Mouse (Mus musculus): ENCODE results near the gene Tapt1. TPM values are rescaled to one million over a fixed set of nuclear protein-coding genes. Genes with fewer than 3 reads are reported as not detected.
"Not testable (repeated sequence)": the region's sequence is repeated elsewhere in the genome, so short reads cannot be mapped to it uniquely, and the experiment has no call there.

Gene Tapt1
- polyA plus RNA-seq (2014; fragmentation: Nextera tagmentation; extraction: Ambion mirVana), result 27.5 and 31.9 TPM in 2 replicates

GRCm38 (mm10) chr5:44226521-44227461 is at the start of gene Tapt1:
Tapt1 (minus strand) TSS chr5:44226626.
- peak within 1 kb of the TSS; percentile 66 for H3K4me2 ChIP-seq (replicated peaks; ENCODE audit: low read depth, low read length)
- H3K4me3 ChIP-seq (ENCODE audit: low read depth, low read length), result peak within 1 kb of the TSS; percentile 88
- DNase-seq (ENCODE audit: low spot score) (peak; percentile 88), ATAC-seq (ENCODE audit: low FRiP score) (peak; percentile 97)
- no peaks in the 10 kb centered on the region for H3K9me3 ChIP-seq (ENCODE audit: control insufficient read depth, low read length)
- H3K9ac ChIP-seq (ENCODE audit: low read depth, low read length), result peak within 1 kb of the TSS; percentile 91
- under 1% methylated on average over 81 of the region's 121 CpGs for WGBS
- no peaks in the 10 kb centered on the region; the same call in 1 of the 2 replicates for H3K4me1 ChIP-seq (replicated peaks; ENCODE audit: control insufficient read depth, insufficient read depth, low read length)
- peak within 1 kb of the TSS; percentile 84 for H3K27ac ChIP-seq (ENCODE audit: low read depth, low read length)
- H3K36me3 ChIP-seq (ENCODE audit: control insufficient read depth, insufficient read depth, low read length), result no peaks in the 10 kb centered on the region
- no peaks in the 10 kb centered on the region for H3K27me3 ChIP-seq (ENCODE audit: control insufficient read depth, insufficient read depth, low read length)

GRCm38 (mm10) chr5:44271564-44271963 is 45.1 kb upstream of the Tapt1 start:
- Histone ChIP-seq H3K36me3 (ENCODE audit: control insufficient read depth, insufficient read depth, low read length) (no peaks in the 10 kb centered on the region), H3K4me1 (replicated peaks; ENCODE audit: control insufficient read depth, insufficient read depth, low read length) (no peaks in the 10 kb centered on the region), H3K9ac (ENCODE audit: low read depth, low read length) (no peak overlapping the region), H3K4me3 (ENCODE audit: low read depth, low read length) (no peak overlapping the region), H3K4me2 (replicated peaks; ENCODE audit: low read depth, low read length) (no peak overlapping the region), H3K27ac (ENCODE audit: low read depth, low read length) (no peak overlapping the region), H3K9me3 (ENCODE audit: control insufficient read depth, low read length) (no peaks in the 10 kb centered on the region), H3K27me3 (ENCODE audit: control insufficient read depth, insufficient read depth, low read length) (no peaks in the 10 kb centered on the region)
- WGBS, result 77% methylated on average over 4 of the region's 4 CpGs
- DNase-seq (ENCODE audit: low spot score), result no peak
- no peak for ATAC-seq (ENCODE audit: low FRiP score)

DNA sequence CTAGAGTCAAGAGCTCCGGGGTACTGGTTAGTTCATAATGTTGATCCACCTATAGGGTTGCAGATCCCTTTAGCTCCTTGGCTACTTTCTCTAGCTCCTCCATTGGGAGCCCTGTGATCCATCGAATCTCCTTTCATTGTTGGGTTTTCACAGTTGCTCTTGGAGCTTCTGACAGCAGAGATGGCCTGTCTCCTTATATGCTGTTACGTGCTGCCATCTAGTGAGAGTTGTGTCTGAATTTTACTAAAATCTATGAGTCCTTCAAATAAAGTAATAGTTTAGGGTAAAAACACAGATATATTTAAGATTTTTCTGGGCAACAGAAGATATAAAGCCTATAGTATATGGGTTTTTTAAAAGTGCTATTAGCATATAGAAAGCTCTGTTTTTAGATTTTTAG is 42.1 kb upstream of the Tapt1 start:
- H3K9ac ChIP-seq (ENCODE audit: low read depth, low read length); H3K9me3 ChIP-seq (ENCODE audit: control insufficient read depth, low read length); ATAC-seq (ENCODE audit: low FRiP score); H3K27ac ChIP-seq (ENCODE audit: low read depth, low read length); H3K4me2 ChIP-seq (replicated peaks; ENCODE audit: low read depth, low read length); DNase-seq (ENCODE audit: low spot score); H3K36me3 ChIP-seq (ENCODE audit: control insufficient read depth, insufficient read depth, low read length); H3K4me3 ChIP-seq (ENCODE audit: low read depth, low read length); H3K27me3 ChIP-seq (ENCODE audit: control insufficient read depth, insufficient read depth, low read length); H3K4me1 ChIP-seq (replicated peaks; ENCODE audit: control insufficient read depth, insufficient read depth, low read length): not testable (repeated sequence)
- WGBS, result 44% methylated on average over 2 of the region's 3 CpGs

- no peak overlapping the region for H3K4me3 ChIP-seq (ENCODE audit: low read depth, low read length)
- ATAC-seq (ENCODE audit: low FRiP score), result no peak
- H3K9me3 ChIP-seq (ENCODE audit: control insufficient read depth, low read length), result no peaks in the 10 kb centered on the region
These were observed 35.3 kb upstream of the Tapt1 start for GRCm38 (mm10) chr5:44261691-44262090.

DNA sequence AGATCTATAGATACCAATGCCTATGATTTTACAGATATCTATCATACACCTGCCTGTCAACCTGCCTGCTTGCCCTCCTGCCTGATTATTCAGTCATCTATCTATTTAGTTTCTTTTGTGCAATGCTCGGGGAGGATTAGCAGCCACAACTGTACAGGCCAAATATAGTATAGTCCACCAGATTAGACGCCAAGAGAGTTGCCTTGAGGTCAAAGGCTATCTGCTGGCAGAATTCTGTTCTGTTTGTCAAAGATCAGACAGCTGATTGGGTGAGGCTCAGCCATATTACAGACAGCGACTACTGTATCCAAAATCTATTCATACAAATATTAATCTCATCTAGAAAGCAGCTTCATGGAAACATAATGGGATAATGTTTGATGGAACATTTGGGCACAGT is 34.7 kb upstream of the Tapt1 start:
- no peak overlapping the region for H3K27ac ChIP-seq (ENCODE audit: low read depth, low read length)
- no peaks in the 10 kb centered on the region for H3K4me1 ChIP-seq (replicated peaks; ENCODE audit: control insufficient read depth, insufficient read depth, low read length)
- no peak overlapping the region for H3K9ac ChIP-seq (ENCODE audit: low read depth, low read length)
- no peak overlapping the region for H3K4me3 ChIP-seq (ENCODE audit: low read depth, low read length)
- DNase-seq (ENCODE audit: low spot score) (no peak), ATAC-seq (ENCODE audit: low FRiP score) (no peak)
- H3K4me2 ChIP-seq (replicated peaks; ENCODE audit: low read depth, low read length), result no peak overlapping the region
- H3K27me3 ChIP-seq (ENCODE audit: control insufficient read depth, insufficient read depth, low read length), result no peaks in the 10 kb centered on the region
- no peaks in the 10 kb centered on the region for H3K36me3 ChIP-seq (ENCODE audit: control insufficient read depth, insufficient read depth, low read length)
- 82% methylated on average over 3 of the region's 3 CpGs for WGBS
- H3K9me3 ChIP-seq (ENCODE audit: control insufficient read depth, low read length), result no peaks in the 10 kb centered on the region

More at GRCm38 (mm10) chr5:44261691-44262090, 35.3 kb upstream of the Tapt1 start:
- Histone ChIP-seq H3K36me3 (ENCODE audit: control insufficient read depth, insufficient read depth, low read length) (no peaks in the 10 kb centered on the region), H3K4me1 (replicated peaks; ENCODE audit: control insufficient read depth, insufficient read depth, low read length) (no peaks in the 10 kb centered on the region), H3K27me3 (ENCODE audit: control insufficient read depth, insufficient read depth, low read length) (no peaks in the 10 kb centered on the region), H3K4me2 (replicated peaks; ENCODE audit: low read depth, low read length) (no peak overlapping the region), H3K27ac (ENCODE audit: low read depth, low read length) (no peak overlapping the region), H3K9ac (ENCODE audit: low read depth, low read length) (no peak overlapping the region)
- WGBS, result 90% methylated on average over 2 of the region's 5 CpGs
- DNase-seq (ENCODE audit: low spot score), result no peak

DNA sequence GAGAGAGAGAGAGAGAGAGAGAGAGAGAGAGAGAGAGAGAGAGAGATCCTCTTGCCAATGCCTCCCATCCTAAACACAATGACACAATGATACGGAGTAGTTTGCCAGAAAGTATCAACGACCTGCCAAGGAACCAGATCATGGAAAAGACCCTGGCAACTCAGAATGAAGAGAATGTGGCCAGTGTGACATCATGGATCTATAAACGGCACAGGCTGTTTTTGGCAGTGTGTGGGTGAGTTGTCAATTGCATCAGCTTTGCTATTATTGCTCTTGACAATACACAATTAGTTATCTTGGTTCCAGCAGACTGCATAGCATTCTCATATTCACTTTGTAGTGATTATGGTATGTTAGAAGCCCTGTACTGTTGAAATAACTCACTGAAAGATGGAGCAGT is 33.3 kb upstream of the Tapt1 start:
- Histone ChIP-seq H3K9ac (ENCODE audit: low read depth, low read length) (no peak overlapping the region), H3K36me3 (ENCODE audit: control insufficient read depth, insufficient read depth, low read length) (no peaks in the 10 kb centered on the region), H3K27ac (ENCODE audit: low read depth, low read length) (no peak overlapping the region), H3K27me3 (ENCODE audit: control insufficient read depth, insufficient read depth, low read length) (no peaks in the 10 kb centered on the region), H3K4me1 (replicated peaks; ENCODE audit: control insufficient read depth, insufficient read depth, low read length) (no peaks in the 10 kb centered on the region), H3K4me2 (replicated peaks; ENCODE audit: low read depth, low read length) (no peak overlapping the region), H3K4me3 (ENCODE audit: low read depth, low read length) (no peak overlapping the region), H3K9me3 (ENCODE audit: control insufficient read depth, low read length) (no peaks in the 10 kb centered on the region)
- ATAC-seq (ENCODE audit: low FRiP score) (no peak), DNase-seq (ENCODE audit: low spot score) (no peak)
- 76% methylated on average over 3 of the region's 3 CpGs for WGBS

DNA sequence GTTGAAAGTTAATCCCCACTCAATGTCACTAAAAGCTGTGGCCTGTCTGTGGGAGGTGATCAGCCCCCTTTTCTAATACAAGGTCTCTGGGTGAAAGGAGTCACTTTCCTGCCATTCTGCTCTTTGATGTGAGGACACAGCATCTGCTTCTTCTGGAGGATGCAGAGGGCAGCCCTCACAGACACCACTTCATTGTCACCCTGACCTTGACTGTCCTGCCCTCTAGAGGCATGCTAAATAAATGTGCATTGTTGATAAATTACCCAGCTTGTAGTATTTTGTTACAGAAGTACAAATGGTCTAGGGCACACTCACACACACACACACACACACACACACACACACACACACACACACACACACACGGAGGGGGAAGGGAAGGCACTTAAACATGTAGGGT is 31.7 kb upstream of the Tapt1 start:
- H3K4me3 ChIP-seq (ENCODE audit: low read depth, low read length), result no peak overlapping the region
- H3K27me3 ChIP-seq (ENCODE audit: control insufficient read depth, insufficient read depth, low read length), result no peaks in the 10 kb centered on the region
- ATAC-seq (ENCODE audit: low FRiP score), result no peak
- no peak for DNase-seq (ENCODE audit: low spot score)
- H3K9ac ChIP-seq (ENCODE audit: low read depth, low read length), result no peak overlapping the region
- WGBS, result 71% methylated on average over 1 of the region's 1 CpGs
- H3K36me3 ChIP-seq (ENCODE audit: control insufficient read depth, insufficient read depth, low read length), result no peaks in the 10 kb centered on the region
- no peak overlapping the region for H3K4me2 ChIP-seq (replicated peaks; ENCODE audit: low read depth, low read length)
- no peaks in the 10 kb centered on the region for H3K4me1 ChIP-seq (replicated peaks; ENCODE audit: control insufficient read depth, insufficient read depth, low read length)
- no peak overlapping the region for H3K27ac ChIP-seq (ENCODE audit: low read depth, low read length)
- no peaks in the 10 kb centered on the region for H3K9me3 ChIP-seq (ENCODE audit: control insufficient read depth, low read length)

GRCm38 (mm10) chr5:44257401-44257800 is 31.0 kb upstream of the Tapt1 start:
- H3K27ac ChIP-seq (ENCODE audit: low read depth, low read length), result no peak overlapping the region
- WGBS, result 84% methylated on average over 4 of the region's 4 CpGs
- H3K4me1 ChIP-seq (replicated peaks; ENCODE audit: control insufficient read depth, insufficient read depth, low read length), result no peaks in the 10 kb centered on the region
- no peak overlapping the region for H3K4me2 ChIP-seq (replicated peaks; ENCODE audit: low read depth, low read length)
- no peaks in the 10 kb centered on the region for H3K9me3 ChIP-seq (ENCODE audit: control insufficient read depth, low read length)
- ATAC-seq (ENCODE audit: low FRiP score) (no peak), DNase-seq (ENCODE audit: low spot score) (no peak)
- H3K27me3 ChIP-seq (ENCODE audit: control insufficient read depth, insufficient read depth, low read length), result no peaks in the 10 kb centered on the region
- no peak overlapping the region for H3K9ac ChIP-seq (ENCODE audit: low read depth, low read length)
- no peak overlapping the region for H3K4me3 ChIP-seq (ENCODE audit: low read depth, low read length)
- H3K36me3 ChIP-seq (ENCODE audit: control insufficient read depth, insufficient read depth, low read length), result no peaks in the 10 kb centered on the region

DNA sequence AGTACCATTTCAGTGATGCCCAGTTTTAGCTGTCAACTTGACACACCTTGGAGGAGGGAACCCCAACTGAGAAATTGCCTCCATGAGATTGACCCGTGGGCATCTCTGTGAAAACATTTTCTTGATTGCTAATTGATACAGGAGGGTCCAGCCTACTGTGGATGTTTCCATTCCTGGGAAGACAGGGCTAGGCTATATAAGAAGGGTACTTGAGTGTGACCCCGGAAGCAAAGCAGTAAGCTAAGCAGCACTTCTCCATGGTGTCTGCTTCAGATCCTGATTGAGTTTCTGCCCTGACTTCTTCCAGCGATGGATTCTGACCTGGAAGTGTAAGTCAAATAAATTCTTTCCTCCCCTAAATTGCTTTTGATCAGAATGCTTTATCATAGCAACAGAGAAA is 30.1 kb upstream of the Tapt1 start:
- no peak overlapping the region for H3K9ac ChIP-seq (ENCODE audit: low read depth, low read length)
- H3K9me3 ChIP-seq (ENCODE audit: control insufficient read depth, low read length), result no peaks in the 10 kb centered on the region
- DNase-seq (ENCODE audit: low spot score) (no peak), ATAC-seq (ENCODE audit: low FRiP score) (no peak)
- no peaks in the 10 kb centered on the region for H3K27me3 ChIP-seq (ENCODE audit: control insufficient read depth, insufficient read depth, low read length)
- no peak overlapping the region for H3K4me3 ChIP-seq (ENCODE audit: low read depth, low read length)
- no peak overlapping the region for H3K27ac ChIP-seq (ENCODE audit: low read depth, low read length)
- no peaks in the 10 kb centered on the region for H3K4me1 ChIP-seq (replicated peaks; ENCODE audit: control insufficient read depth, insufficient read depth, low read length)
- H3K4me2 ChIP-seq (replicated peaks; ENCODE audit: low read depth, low read length), result no peak overlapping the region
- WGBS, result 90% methylated on average over 3 of the region's 3 CpGs
- H3K36me3 ChIP-seq (ENCODE audit: control insufficient read depth, insufficient read depth, low read length), result no peaks in the 10 kb centered on the region

Data from hindbrain, embryonic 11.5 days (tissue).